Comparison of ENCODE assay signal across 17 mouse cellular contexts in genomic region chr9:80306853-80307252, GRCm38 (mm10).
DNase-seq lines count a peak whose midpoint lies in the region; ATAC-seq lines count a peak whose summit lies in the region.
"Had no signal": no experiment of that assay in that cellular context is flagged by ENCODE, and none has a peak within 500 bp of the region (broad histone marks: within the 10 kb centered on the region; RNA-seq: fewer than 3 reads in every experiment).

No protein-coding gene starts in this region.

- H3K4me3 ChIP-seq in hindbrain, embryonic 13.5 days = peak overlapping the region; percentile 16
- H3K4me3 ChIP-seq in midbrain, embryonic 13.5 days (replicated peaks) = peak overlapping the region; percentile 20
- H3K4me3 ChIP-seq: erythroblast, embryonic 14.5 days; limb, embryonic 15.5 days had no signal

- WGBS in hindbrain, embryonic 13.5 days = 35% methylated on average over 11 of the region's 11 CpGs
- 27% methylated on average over 11 of the region's 11 CpGs for WGBS in midbrain, embryonic 13.5 days

- no peaks in the 10 kb centered on the region for H3K36me3 ChIP-seq in hindbrain, embryonic 13.5 days
- H3K36me3 ChIP-seq in midbrain, embryonic 13.5 days = no peaks in the 10 kb centered on the region
- H3K36me3 ChIP-seq: G1E had no signal

- H3K27me3 ChIP-seq in hindbrain, embryonic 13.5 days = no peaks in the 10 kb centered on the region
- H3K27me3 ChIP-seq in midbrain, embryonic 13.5 days = no peaks in the 10 kb centered on the region
- H3K27me3 ChIP-seq: limb, embryonic 15.5 days had no signal

- no peak for ATAC-seq in cerebellum, adult (ENCODE audit: insufficient number of reproducible peaks, low FRiP score, low TSS enrichment)
- peak; percentile 68 for ATAC-seq in hindbrain, embryonic 13.5 days (ENCODE audit: low FRiP score)
- peak; percentile 96 for ATAC-seq in midbrain, embryonic 13.5 days
- no peak for ATAC-seq in erythroblast, adult 5-6 weeks (replicated peaks; ENCODE audit: low FRiP score, poor library complexity, severe bottlenecking)

- peak overlapping the region; percentile 52; the same call in 1 of the 2 replicates for H3K27ac ChIP-seq in hindbrain, embryonic 13.5 days
- peak overlapping the region; percentile 68 for H3K27ac ChIP-seq in midbrain, embryonic 13.5 days
- H3K27ac ChIP-seq: kidney, postnatal 0 days; limb, embryonic 15.5 days had no signal

- H3K9ac ChIP-seq in hindbrain, embryonic 13.5 days = peak overlapping the region; percentile 53; the same call in 1 of the 2 replicates
- peak overlapping the region; percentile 46; the same call in 1 of the 2 replicates for H3K9ac ChIP-seq in midbrain, embryonic 13.5 days (replicated peaks)
- H3K9ac ChIP-seq: limb, embryonic 15.5 days had no signal

- peak; percentile 13 to 19 for DNase-seq in cerebellum, postnatal 4 days (ENCODE audit: low spot score in 2 of 2)
- DNase-seq in brain, adult 2 months (ENCODE audit: low read depth, low spot score) = peak; percentile 17
- no peak for DNase-seq in heart, postnatal 14 days
- DNase-seq in ovary, postnatal 10 days (ENCODE audit: low spot score) = no peak
- DNase-seq: adrenal gland, adult 8-10 months; cerebellum, adult 2 months; heart, adult 18-20 months; lung, postnatal 10 days; thymus, postnatal 25 days had no signal

- peak overlapping the region; percentile 34 for H3K4me2 ChIP-seq in hindbrain, embryonic 13.5 days
- H3K4me2 ChIP-seq in midbrain, embryonic 13.5 days (replicated peaks) = peak overlapping the region; percentile 44
- H3K4me2 ChIP-seq: limb, embryonic 15.5 days had no signal

- no peaks in the 10 kb centered on the region for H3K9me3 ChIP-seq in hindbrain, embryonic 13.5 days
- no peaks in the 10 kb centered on the region for H3K9me3 ChIP-seq in midbrain, embryonic 13.5 days
- H3K9me3 ChIP-seq: G1E; limb, embryonic 15.5 days had no signal

- intact Hi-C loops in heart, postnatal 14 days (cut with DNase I) = no loop called here

- no peaks in the 10 kb centered on the region for H3K4me1 ChIP-seq in hindbrain, embryonic 13.5 days (replicated peaks)
- peaks cover 7% of the 10 kb centered on the region for H3K4me1 ChIP-seq in midbrain, embryonic 13.5 days (replicated peaks)
- H3K4me1 ChIP-seq: limb, embryonic 15.5 days had no signal

Comparison
In these comparisons a context has a peak if more than half of its experiments do, and no peak if none do; other contexts are left out.
1. DNase-seq: peak in cerebellum, postnatal 4 days (2 of 2) and brain, adult 2 months (single experiment); none in heart, postnatal 14 days (0 of 2) and ovary, postnatal 10 days (single experiment).
2. ATAC-seq: peak in hindbrain, embryonic 13.5 days (single experiment) and midbrain, embryonic 13.5 days (single experiment); none in cerebellum, adult (single experiment) and erythroblast, adult 5-6 weeks (single experiment).